Mouse (Mus musculus): ENCODE measurements around the gene Ube2g2.

DNA sequence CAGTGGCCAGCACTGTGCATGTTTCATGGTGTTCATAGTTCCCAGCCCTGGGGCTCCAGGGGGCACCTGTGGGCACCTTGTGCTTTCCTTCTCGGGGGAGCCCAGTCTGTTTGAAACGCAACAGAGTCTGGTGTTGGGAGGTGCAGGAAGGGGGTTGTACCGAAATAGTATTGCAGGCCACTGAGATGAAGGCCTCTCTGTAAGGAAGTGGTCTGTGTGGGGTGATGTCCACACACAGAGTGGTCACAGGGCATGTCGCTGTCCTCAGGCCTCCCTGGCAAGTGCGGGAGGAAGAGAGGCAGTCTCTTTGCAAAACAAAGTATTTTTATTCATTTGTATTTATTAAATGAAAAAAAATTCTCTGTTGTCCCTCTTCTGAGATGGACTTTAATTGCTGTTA lies 23.5 kb downstream of the Ube2g2 start:
- no peak for TF ChIP-seq CTCF (IDR thresholded peaks at IDR 0.05; ENCODE audit: insufficient read depth, low read length)
- TF ChIP-seq POLR2A (IDR thresholded peaks at IDR 0.05; ENCODE audit: borderline replicate concordance, extremely low read depth, low read depth, low read length), result no peak
